Comparison of ENCODE assay signal across 25 mouse cellular contexts in the genomic region with DNA sequence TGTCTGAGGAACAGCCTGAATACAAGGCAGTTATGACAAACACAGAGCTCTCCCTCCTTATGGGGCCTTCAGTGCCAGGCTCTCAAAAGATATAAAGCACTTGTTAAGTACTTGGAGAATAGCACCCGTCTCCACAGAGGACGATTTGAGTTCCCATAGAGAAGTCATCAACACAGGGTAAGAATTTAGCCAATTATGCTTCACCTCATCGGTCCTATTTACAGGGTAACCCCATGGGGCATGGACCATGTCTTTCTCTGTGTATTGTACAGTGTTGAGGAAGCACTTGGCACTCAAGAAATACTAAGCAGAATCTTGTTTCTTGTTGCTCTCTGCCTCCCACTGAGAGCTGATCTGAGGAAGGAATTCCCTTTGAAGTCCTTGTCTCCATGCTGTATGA.
"Had no signal": no experiment of that assay in that cellular context is flagged by ENCODE, and none has a peak within 500 bp of the region (broad histone marks: within the 10 kb centered on the region; RNA-seq: fewer than 3 reads in every experiment).

No protein-coding gene starts in this region.

- ATAC-seq: intestine, embryonic 16.5 days; liver, embryonic 12.5 days had no signal

- H3K4me1 ChIP-seq: heart, embryonic 13.5 days; heart, embryonic 15.5 days; kidney, embryonic 15.5 days; limb, embryonic 13.5 days; limb, embryonic 15.5 days; liver, embryonic 12.5 days had no signal

- H3K4me3 ChIP-seq: gastrocnemius, adult 2 months; heart, adult 2 months; heart, embryonic 13.5 days; heart, embryonic 15.5 days; kidney, embryonic 15.5 days; limb, embryonic 13.5 days; limb, embryonic 15.5 days; liver, embryonic 12.5 days had no signal

- DNase-seq: gastrocnemius, adult 2 months; gastrocnemius, postnatal 10 days; gastrocnemius, postnatal 25 days; heart, adult 11 months; heart, adult 2 months; heart, postnatal 14 days; heart, postnatal 36 days; kidney, adult 11 months; kidney, adult 2 months; kidney, adult 9 months; kidney, postnatal 14 days; kidney, postnatal 36 days; layer of hippocampus, adult 9-11 months; layer of hippocampus, postnatal 36 days; left cerebral cortex, postnatal 4 days had no signal

- H3K36me3 ChIP-seq: heart, embryonic 13.5 days; heart, embryonic 15.5 days; kidney, embryonic 15.5 days; limb, embryonic 13.5 days; limb, embryonic 15.5 days; liver, embryonic 12.5 days had no signal

- H3K9ac ChIP-seq: heart, embryonic 13.5 days; heart, embryonic 15.5 days; kidney, embryonic 15.5 days; limb, embryonic 13.5 days; limb, embryonic 15.5 days; liver, embryonic 12.5 days; liver, embryonic 14.5 days had no signal

- H3K27ac ChIP-seq: gastrocnemius, adult 2 months; heart, adult 2 months; heart, embryonic 13.5 days; heart, embryonic 15.5 days; kidney, embryonic 15.5 days; kidney, postnatal 0 days; limb, embryonic 13.5 days; limb, embryonic 15.5 days; liver, embryonic 12.5 days; liver, embryonic 14.5 days had no signal

- H3K4me2 ChIP-seq: heart, embryonic 11.5 days; heart, embryonic 13.5 days; heart, embryonic 15.5 days; kidney, embryonic 15.5 days; limb, embryonic 13.5 days; limb, embryonic 15.5 days; liver, embryonic 12.5 days had no signal

- H3K9me3 ChIP-seq: heart, embryonic 13.5 days; heart, embryonic 15.5 days; kidney, embryonic 15.5 days; limb, embryonic 13.5 days; limb, embryonic 15.5 days; liver, embryonic 12.5 days had no signal

- H3K27me3 ChIP-seq: heart, embryonic 13.5 days; heart, embryonic 15.5 days; kidney, embryonic 15.5 days; limb, embryonic 13.5 days; limb, embryonic 15.5 days; liver, embryonic 12.5 days had no signal
